Mouse (Mus musculus) lung, postnatal 0 days (tissue): Measurements from ENCODE around the gene Slc26a10.

Source experiments
- CTCF ChIP-seq: IDR thresholded peaks from 2 replicates; pipeline ENCODE4 v1.5.1; 2016; ENCODE audit warnings: antibody characterized with exemption, mild to moderate bottlenecking
- EP300 ChIP-seq: IDR thresholded peaks from 2 replicates; pipeline ENCODE4 v1.6.1; 2016; ENCODE audit warnings: antibody characterized with exemption, mild to moderate bottlenecking, control low read depth

DNA sequence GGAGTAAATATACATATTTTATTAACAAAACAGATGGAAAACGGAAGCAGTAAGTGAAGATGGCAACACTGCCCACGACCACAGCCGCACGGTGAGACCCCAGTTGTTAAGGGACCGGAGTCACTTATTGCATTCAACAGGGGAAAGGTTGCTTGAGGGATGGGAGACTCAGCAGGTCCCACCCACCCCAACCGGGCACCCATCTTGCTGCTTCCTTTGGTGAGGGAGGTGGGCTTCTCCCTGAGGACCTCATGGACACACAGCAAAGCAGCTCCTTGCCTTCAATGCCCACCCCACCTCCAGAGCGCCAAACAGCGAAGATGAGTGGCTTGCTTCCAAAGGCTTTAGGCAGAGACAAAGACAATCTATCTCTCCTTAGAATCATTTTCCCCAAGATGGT, 16.7 kb upstream of the Slc26a10 start:
- TF ChIP-seq CTCF: no peak
- TF ChIP-seq EP300: no peak
